Mouse (Mus musculus) left cerebral cortex, adult 2 months (tissue): Measurements from ENCODE around the gene Zfp804b. TPM values are rescaled to one million over a fixed set of nuclear protein-coding genes. Genes with fewer than 3 reads are reported as not detected.

Source experiments
- DNase-seq, 2 experiments: peaks; one replicate each; pipeline ENCODE4 v3.0.0; 2021 to 2022; ENCODE audit warnings: low spot score in 2 of 2, mixed read lengths in 1 of 2; ENCODE audit errors: extremely low spot score in 1 of 2
- H3K27ac ChIP-seq: fragments of 200-600 bp; 2 replicates; pipeline ENCODE4 v1.8.1; 2022
- H3K4me3 ChIP-seq: fragments of 200-600 bp; 2 replicates; pipeline ENCODE4 v1.8.1; 2022
- CTCF ChIP-seq: fragments of 200-600 bp; IDR thresholded peaks from 2 replicates; pipeline ENCODE4 v1.8.1; 2022; ENCODE audit warnings: antibody characterized with exemption, mild to moderate bottlenecking, moderate library complexity
- intact Hi-C: fragments of 180-260 bp; cut with DNase I; formaldehyde crosslinking; loops from one replicate; pipeline ENCODE4 v1.15.1; 2025
- total RNA-seq, 2 experiments: library from RNA; stranded (reverse); gene quantifications; 2 replicates each; pipeline ENCODE4 v1.2.3; 2021

Zfp804b gene
- total RNA-seq, 2 experiments from 2014 or later, result 2.2 to 2.3 TPM

DNA sequence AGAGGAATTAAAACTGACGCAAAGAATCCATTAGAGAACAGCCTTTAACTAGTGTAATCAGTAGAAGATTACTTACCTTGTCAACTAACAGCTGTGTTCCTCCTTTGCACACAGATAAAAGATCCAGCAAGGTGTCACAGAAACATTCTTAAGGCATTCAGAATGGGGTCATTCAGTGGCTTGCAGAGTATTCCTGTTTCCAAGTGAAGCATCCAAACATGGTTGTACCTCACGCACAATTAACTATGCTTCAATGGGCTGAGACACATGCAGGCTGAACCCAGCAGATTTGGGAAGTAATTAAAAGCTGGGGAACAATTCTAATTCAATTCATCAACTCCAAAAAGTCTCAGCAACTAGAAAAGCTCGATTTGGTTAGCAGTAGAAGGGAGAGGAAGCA lies 337.1 kb downstream of the Zfp804b start:
- no peak overlapping the region for H3K27ac ChIP-seq
- no peak for DNase-seq
- intact Hi-C loops, result no loop called here
- no peak for TF ChIP-seq CTCF
- H3K4me3 ChIP-seq, result no peak overlapping the region

DNA sequence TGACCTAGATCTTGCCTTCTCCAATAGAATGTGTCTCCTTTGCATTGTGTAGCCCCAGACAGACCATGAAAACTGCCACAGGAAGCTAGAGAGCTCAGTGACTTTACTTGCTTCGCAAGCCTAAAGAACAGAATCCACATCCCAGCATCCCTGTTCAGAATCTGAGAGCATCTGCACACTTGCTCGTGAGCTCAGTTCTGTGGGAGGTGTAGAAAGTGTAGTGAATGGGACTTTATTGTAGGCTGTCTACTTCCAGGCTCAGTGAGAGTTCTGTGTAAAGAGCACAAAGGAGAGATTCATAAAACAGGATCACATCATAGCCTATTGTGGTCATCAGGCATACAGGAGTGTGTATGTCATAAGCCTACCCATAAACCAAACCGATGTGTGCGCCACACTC lies 360.6 kb downstream of the Zfp804b start:
- DNase-seq, result no peak
- intact Hi-C loops, result no loop called here
- Histone ChIP-seq H3K4me3 (no peak overlapping the region), H3K27ac (no peak overlapping the region)
- TF ChIP-seq CTCF, result no peak

DNA sequence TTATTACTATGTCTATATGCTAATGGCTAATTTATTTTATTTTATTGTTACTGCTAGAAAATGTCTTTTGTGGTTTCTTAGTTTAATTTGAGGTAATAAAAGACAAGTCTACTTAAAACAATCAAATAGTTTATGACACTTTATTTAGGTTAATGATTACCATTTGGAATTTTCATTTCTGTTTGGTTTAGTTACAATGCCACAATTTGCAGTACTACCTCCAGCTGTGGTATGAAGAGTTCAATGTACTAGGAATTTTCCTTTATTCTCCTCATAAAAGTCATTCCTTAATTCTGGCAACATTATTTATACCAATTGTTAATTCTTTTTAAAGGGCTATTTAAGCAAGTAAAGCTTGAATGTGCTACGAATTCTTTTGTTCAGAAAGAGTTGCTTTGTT lies 409.7 kb downstream of the Zfp804b start:
- no peak overlapping the region for H3K4me3 ChIP-seq
- no peak for TF ChIP-seq CTCF
- H3K27ac ChIP-seq, result no peak overlapping the region
- no peak for DNase-seq
- intact Hi-C loops, result no loop called here

DNA sequence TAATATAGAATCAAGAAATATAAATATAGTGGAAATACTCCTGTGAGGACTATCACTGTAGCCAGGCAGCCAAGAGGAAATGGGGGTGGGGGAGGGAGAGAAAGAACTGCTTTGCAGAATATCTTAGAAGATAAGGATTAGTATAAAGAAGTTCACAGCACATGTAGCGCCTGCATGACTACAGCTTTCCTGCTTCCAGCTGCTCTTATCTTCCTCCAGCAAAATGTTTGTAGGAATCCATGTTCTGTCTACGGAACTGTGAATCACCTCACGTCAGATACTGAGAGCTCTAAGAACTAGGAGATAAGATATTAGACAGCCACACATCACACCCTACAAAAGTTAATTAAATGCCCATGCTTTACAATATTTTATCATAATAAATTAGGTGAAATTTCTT lies 433.3 kb downstream of the Zfp804b start:
- intact Hi-C loops, result no loop called here
- Histone ChIP-seq H3K4me3 (no peak overlapping the region), H3K27ac (no peak overlapping the region)
- no peak for TF ChIP-seq CTCF
- no peak for DNase-seq

DNA sequence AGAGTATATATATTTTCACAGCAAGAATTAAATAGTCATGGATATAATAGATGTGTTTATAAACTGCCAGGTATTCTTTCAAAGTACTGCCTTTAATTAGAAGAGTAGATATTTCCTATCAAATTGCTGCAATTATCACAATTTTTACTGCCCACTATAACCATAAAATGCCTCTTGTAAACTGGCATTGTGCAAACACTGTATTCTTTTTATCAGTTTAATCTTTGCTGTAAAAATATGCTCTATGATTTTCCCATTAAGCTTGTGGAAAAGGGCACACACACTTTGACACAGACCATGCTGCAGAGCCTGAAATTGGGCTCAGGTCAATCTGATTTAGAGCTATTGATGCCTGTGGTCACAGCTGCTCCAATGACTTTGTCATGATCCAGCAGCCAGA lies 463.2 kb downstream of the Zfp804b start:
- TF ChIP-seq CTCF, result no peak
- DNase-seq, result no peak
- Histone ChIP-seq H3K27ac (no peak overlapping the region), H3K4me3 (no peak overlapping the region)
- intact Hi-C loops, result no loop called here

DNA sequence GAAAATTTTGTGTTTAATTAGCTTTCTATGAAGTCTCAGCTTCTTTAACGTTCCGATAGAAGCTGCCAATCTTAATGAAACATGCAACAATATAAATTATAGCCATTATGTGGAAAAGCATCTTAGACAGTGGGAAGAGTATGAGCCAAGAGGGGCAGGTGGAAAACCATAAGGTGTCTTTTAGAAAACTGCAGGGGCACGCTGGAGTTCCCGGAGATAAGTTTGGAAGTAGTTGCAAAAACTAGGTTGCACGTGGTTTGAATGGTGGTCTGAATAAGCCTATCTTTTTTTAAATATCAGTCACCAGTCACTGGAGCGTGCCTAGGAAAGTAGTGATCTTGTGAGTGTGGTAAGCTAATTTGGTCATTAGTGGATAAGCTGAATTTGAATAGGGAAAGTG lies 473.0 kb downstream of the Zfp804b start:
- intact Hi-C loops, result no loop called here
- no peak for DNase-seq
- TF ChIP-seq CTCF, result no peak
- no peak overlapping the region for H3K27ac ChIP-seq
- H3K4me3 ChIP-seq, result no peak overlapping the region

DNA sequence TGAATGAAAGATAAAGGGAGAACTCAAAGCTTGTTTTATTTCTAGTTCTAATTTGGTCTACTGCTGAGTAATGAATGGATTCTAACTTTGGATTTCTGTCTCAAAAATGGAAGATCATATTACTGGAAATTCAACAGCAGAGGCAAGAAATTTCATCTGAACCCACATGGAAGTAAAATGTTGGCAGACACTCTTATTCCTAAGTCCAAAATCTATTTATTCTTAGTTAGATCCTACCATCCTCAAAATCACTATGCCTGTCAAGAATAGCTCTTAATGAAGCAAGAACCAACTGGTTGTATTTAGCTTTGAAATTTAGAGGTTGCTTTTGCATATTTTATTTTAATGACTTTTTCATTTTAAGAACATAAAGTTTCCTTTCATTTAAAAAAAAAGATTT lies 473.6 kb downstream of the Zfp804b start:
- no peak for TF ChIP-seq CTCF

DNA sequence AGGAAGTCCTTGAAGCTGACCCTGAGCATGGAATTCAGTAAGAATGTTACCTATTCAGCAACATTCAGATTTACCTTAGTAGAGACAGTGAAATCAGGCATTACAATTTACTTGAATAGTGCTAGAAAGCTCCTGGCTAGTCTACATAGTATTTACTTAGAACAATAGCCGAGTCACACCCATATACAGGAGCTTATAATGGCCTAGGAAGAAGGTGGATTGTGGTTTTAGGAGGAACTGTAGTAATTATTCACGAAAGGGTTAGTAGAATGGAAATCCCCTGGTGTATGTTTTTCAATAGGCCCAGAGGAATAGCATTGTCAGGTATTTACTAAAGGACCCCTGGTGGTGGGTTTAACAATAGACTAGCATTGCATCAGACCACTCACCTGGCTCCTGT lies 549.2 kb downstream of the Zfp804b start:
- TF ChIP-seq CTCF, result no peak
- H3K4me3 ChIP-seq, result no peak overlapping the region
- no peak overlapping the region for H3K27ac ChIP-seq
- intact Hi-C loops, result no loop called here
- DNase-seq, result no peak

More for the DNA sequence above, 473.6 kb downstream of the Zfp804b start:
- Histone ChIP-seq H3K4me3 (no peak overlapping the region), H3K27ac (no peak overlapping the region)
- DNase-seq, result no peak
- intact Hi-C loops, result no loop called here

DNA sequence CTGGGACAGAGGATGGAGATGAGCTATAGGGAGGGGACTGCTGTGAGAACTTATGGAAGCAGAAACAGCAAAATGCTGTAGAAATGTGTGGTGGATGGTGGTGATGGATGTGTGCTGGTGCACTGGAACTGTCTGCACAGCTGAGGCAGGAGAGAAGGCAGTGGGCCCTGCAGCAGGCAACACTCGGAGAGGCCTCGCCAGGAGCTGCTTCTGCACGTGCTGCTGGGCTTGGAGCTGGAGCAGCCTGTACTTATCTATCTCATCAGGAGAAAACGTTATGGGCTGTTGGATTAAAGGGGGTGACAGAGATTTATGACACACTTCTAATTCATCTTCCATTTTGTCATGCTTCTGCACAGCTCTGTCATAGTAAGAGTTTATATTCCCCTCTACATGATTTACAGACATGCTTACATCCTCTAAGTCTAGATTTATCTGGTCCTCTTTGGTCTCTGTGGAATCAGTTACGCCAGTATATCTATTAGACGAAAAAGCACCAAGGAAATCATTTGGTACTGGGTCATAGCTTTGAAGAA lies 575.1 kb downstream of the Zfp804b start:
- H3K27ac ChIP-seq, result no peak overlapping the region
- DNase-seq, result no peak
- TF ChIP-seq CTCF, result no peak
- H3K4me3 ChIP-seq, result no peak overlapping the region
- intact Hi-C loops, result no loop called here

Other genes with a start within 250 kb of the Zfp804b start
- not detected for gene Tex47, start 40.6 kb downstream of the Zfp804b start, total RNA-seq